Mouse (Mus musculus) megakaryocyte, embryonic 14.5 days (primary cell): ENCODE data around the gene Gm17387. TPM values are rescaled to one million over a fixed set of nuclear protein-coding genes. Genes with fewer than 3 reads are reported as not detected.

Experiments
- H3K27me3 ChIP-seq: replicated peaks from 2 replicates; pipeline ENCODE3; 2012; ENCODE audit warnings: inconsistent platforms
- H3K36me3 ChIP-seq: replicated peaks from 2 replicates; pipeline ENCODE3; 2012; ENCODE audit warnings: low read length, inconsistent platforms, mixed read lengths
- H3K4me1 ChIP-seq: 2 replicates; pipeline ENCODE4 v1.6.1; 2012; ENCODE audit warnings: inconsistent platforms
- H3K4me3 ChIP-seq: replicated peaks from 2 replicates; pipeline ENCODE3; 2012; ENCODE audit warnings: moderate library complexity, mild to moderate bottlenecking, inconsistent platforms
- H3K9me3 ChIP-seq: 2 replicates; pipeline ENCODE4 v1.6.1; 2012; ENCODE audit warnings: inconsistent platforms
- FLI1 ChIP-seq: IDR thresholded peaks from 2 replicates; pipeline ENCODE4 v1.6.1; 2012; ENCODE audit warnings: low read length, inconsistent platforms, mixed read lengths
- GATA1 ChIP-seq: IDR thresholded peaks from 3 replicates; pipeline ENCODE4 v1.6.1; 2012; ENCODE audit warnings: mixed read lengths, low read length, inconsistent platforms, borderline replicate concordance
- polyA plus RNA-seq: library from polyadenylated mRNA; stranded (reverse); fragments of >175 nt; gene quantifications from 2 replicates; pipeline ENCODE4 v1.2.3, GENCODE M21; 2012; ENCODE audit warnings: low replicate concordance; ENCODE audit not compliant: insufficient read depth

The Gm17387 gene
- polyA plus RNA-seq, 1 experiment = not detected

DNA sequence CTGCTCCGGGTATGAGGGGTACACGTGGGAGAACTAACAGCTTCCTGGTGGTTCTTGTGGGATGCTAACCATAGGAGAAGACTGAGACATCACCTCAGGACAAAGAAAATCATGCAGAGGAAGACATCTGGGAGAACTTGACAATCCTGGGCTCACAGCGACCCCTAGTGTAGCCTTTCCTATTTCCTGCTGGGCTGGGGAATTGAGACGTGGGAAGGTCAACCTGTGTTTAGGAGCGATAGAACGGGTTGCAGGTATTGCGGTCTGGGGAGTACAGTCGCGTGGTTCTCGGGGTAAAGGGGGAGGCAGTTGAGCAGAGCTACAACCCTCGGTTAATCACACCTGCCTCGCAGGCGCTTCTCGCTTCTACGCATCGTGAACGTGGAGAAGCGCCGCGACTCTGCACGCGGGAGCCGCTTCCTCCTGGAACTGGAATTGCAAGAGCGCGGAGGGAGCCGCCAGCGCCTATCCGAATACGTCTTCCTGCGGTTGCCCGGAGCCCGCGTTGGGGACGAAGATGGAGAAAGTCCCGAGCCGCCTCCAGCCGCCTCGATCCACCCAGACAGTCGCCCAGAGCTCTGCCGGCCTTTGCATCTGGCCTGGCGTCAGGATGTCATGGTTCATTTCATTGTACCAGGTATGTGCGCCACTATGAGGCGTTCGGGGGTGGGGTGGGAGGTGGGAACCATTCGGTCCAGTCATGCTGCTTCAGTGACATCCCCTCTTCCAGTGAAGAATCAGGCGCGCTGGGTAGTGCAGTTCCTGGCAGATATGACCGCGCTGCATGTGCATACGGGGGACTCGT lies 41.3 kb downstream of the Gm17387 start:
- Histone ChIP-seq H3K27me3 (peaks cover 50% of the 10 kb centered on the region), H3K4me1 (peaks cover 58% of the 10 kb centered on the region), H3K9me3 (no peaks in the 10 kb centered on the region), H3K36me3 (no peaks in the 10 kb centered on the region), H3K4me3 (peak overlapping the region; percentile 92)
- TF ChIP-seq GATA1 = no peak
- TF ChIP-seq FLI1 = no peak

GRCm38 (mm10) chr7:141072017-141072745 lies 43.2 kb downstream of the Gm17387 start:
- TF ChIP-seq FLI1 (no peak), GATA1 (no peak)
- peaks cover 58% of the 10 kb centered on the region for H3K4me1 ChIP-seq
- peak overlapping the region; percentile 87 for H3K4me3 ChIP-seq
- no peaks in the 10 kb centered on the region for H3K9me3 ChIP-seq
- no peaks in the 10 kb centered on the region for H3K36me3 ChIP-seq
- peaks cover 50% of the 10 kb centered on the region for H3K27me3 ChIP-seq

DNA sequence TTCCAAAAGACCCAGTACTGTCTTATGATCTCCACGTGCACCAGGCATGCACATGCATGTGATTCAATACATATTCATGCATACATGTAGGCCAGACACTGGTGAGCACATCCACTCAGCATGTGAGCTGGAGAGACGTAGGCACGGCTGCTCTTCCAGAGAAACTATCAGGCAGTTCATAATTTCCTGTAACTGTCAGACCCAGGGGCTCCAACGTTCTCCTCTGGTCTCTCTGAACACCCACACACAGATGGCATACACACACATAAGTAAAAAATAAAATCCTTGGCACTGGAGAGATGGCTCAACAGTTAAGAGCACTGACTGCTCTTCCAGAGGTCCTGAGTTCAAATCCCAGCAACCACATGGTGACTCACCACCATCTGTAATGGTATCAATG lies 44.9 kb downstream of the Gm17387 start:
- H3K9me3 ChIP-seq = no peaks in the 10 kb centered on the region
- TF ChIP-seq GATA1 (no peak), FLI1 (no peak)
- H3K36me3 ChIP-seq = no peaks in the 10 kb centered on the region
- peaks cover 60% of the 10 kb centered on the region for H3K4me1 ChIP-seq
- H3K27me3 ChIP-seq = peaks cover 45% of the 10 kb centered on the region
- H3K4me3 ChIP-seq = no peak overlapping the region

GRCm38 (mm10) chr7:141077841-141078240 lies 48.9 kb downstream of the Gm17387 start, which contains the start of gene Pkp3:
Gene Pkp3, plus strand, starts transcription at chr7:141078218.
- H3K4me3 ChIP-seq = no peak within 1 kb of the TSS
- no peaks in the 10 kb centered on the region for H3K36me3 ChIP-seq
- H3K27me3 ChIP-seq = peaks cover 38% of the 10 kb centered on the region
- peaks cover 48% of the 10 kb centered on the region for H3K4me1 ChIP-seq
- H3K9me3 ChIP-seq = no peaks in the 10 kb centered on the region
- TF ChIP-seq FLI1 (no peak), GATA1 (no peak)

DNA sequence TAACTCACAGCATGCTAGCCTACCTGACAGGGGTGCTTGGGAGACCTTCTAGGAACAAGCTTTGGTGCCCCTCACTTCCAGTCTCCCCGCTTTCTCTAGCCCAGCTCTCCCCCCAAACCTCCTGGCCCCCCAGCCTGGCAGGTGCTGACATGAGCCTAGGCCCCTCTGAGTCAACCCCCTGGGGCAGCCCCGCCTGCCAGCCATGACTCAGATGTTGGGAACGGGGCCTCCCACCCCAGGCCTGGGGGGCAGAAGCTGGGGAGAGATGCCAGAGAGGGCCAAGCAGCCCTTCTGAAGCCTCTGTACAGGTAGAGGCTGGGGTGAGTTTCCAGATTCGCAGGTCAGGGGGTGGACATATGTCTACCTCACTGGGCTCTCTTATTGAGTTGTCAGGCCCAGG lies 49.9 kb downstream of the Gm17387 start:
- TF ChIP-seq GATA1 (no peak), FLI1 (no peak)
- Histone ChIP-seq H3K4me3 (no peak overlapping the region), H3K36me3 (no peaks in the 10 kb centered on the region), H3K9me3 (no peaks in the 10 kb centered on the region), H3K4me1 (peaks cover 43% of the 10 kb centered on the region), H3K27me3 (peaks cover 45% of the 10 kb centered on the region)

Other genes with a start within 250 kb of the Gm17387 start
- gene Syce1, start 241.3 kb upstream of the Gm17387 start, polyA plus RNA-seq = 0.38 TPM in 1 of 2 replicates, not detected in the other
- gene Zfp941, start 207.0 kb upstream of the Gm17387 start, polyA plus RNA-seq = 1.8 TPM in 1 of 2 replicates, not detected in the other
- not detected in 2 replicates for gene Urah, start 194.1 kb upstream of the Gm17387 start, polyA plus RNA-seq
- gene Scgb1c1, start 183.6 kb upstream of the Gm17387 start, polyA plus RNA-seq = 1.1 TPM in 1 of 2 replicates, not detected in the other
- gene Odf3, start 181.3 kb upstream of the Gm17387 start, polyA plus RNA-seq = 0.13 TPM in 1 of 2 replicates, not detected in the other
- not detected in 2 replicates for gene Gm45785, start 172.8 kb upstream of the Gm17387 start, polyA plus RNA-seq
- gene Ric8a, start 172.2 kb upstream of the Gm17387 start, polyA plus RNA-seq = 57.2 and 112 TPM in 2 replicates
- gene Bet1l, start 171.6 kb upstream of the Gm17387 start, polyA plus RNA-seq = 4.0 and 23.4 TPM in 2 replicates
- gene Psmd13, start 147.2 kb upstream of the Gm17387 start, polyA plus RNA-seq = 16.6 and 130 TPM in 2 replicates
- 25.1 and 60.6 TPM in 2 replicates for gene Sirt3, start 146.8 kb upstream of the Gm17387 start, polyA plus RNA-seq
- not detected in 2 replicates for gene Cox8b, start 128.7 kb upstream of the Gm17387 start, polyA plus RNA-seq
- gene Nlrp6, start 108.2 kb upstream of the Gm17387 start, polyA plus RNA-seq = 18.0 and 21.3 TPM in 2 replicates
- 6.6 and 7.4 TPM in 2 replicates for gene Pgghg, start 87.7 kb upstream of the Gm17387 start, polyA plus RNA-seq
- gene Ifitm5, start 78.8 kb upstream of the Gm17387 start, polyA plus RNA-seq = not detected in 2 replicates
- not detected in 2 replicates for gene Gm45717, start 73.2 kb upstream of the Gm17387 start, polyA plus RNA-seq
- gene Ifitm2, start 73.1 kb upstream of the Gm17387 start, polyA plus RNA-seq = 93.8 and 722 TPM in 2 replicates
- gene Ifitm1, start 61.9 kb upstream of the Gm17387 start, polyA plus RNA-seq = 27.5 and 76.2 TPM in 2 replicates
- gene Ifitm3, start 18.4 kb upstream of the Gm17387 start, polyA plus RNA-seq = 28.6 and 151 TPM in 2 replicates
- gene Ifitm6, start 11.2 kb upstream of the Gm17387 start, polyA plus RNA-seq = 0.91 TPM in 1 of 2 replicates, not detected in the other
- gene B4galnt4, start 32.0 kb downstream of the Gm17387 start, polyA plus RNA-seq = 11.5 and 17.3 TPM in 2 replicates
- 2.5 and 3.0 TPM in 2 replicates for gene Pkp3, start 49.1 kb downstream of the Gm17387 start, polyA plus RNA-seq
- 41.8 and 92.9 TPM in 2 replicates for gene Sigirr, start 71.4 kb downstream of the Gm17387 start, polyA plus RNA-seq
- not detected in 2 replicates for gene Ano9, start 88.7 kb downstream of the Gm17387 start, polyA plus RNA-seq
- gene Ptdss2, start 93.3 kb downstream of the Gm17387 start, polyA plus RNA-seq = 32.9 and 81.5 TPM in 2 replicates
- 26.5 and 43.0 TPM in 2 replicates for gene Rnh1, start 143.7 kb downstream of the Gm17387 start, polyA plus RNA-seq
- gene Hras, start 164.9 kb downstream of the Gm17387 start, polyA plus RNA-seq = 51.3 and 84.0 TPM in 2 replicates
- gene Lrrc56, start 165.0 kb downstream of the Gm17387 start, polyA plus RNA-seq = 12.2 and 18.5 TPM in 2 replicates
- gene Lmntd2, start 184.9 kb downstream of the Gm17387 start, polyA plus RNA-seq = 0.57 TPM in 1 of 2 replicates, not detected in the other
- gene Rassf7, start 186.7 kb downstream of the Gm17387 start, polyA plus RNA-seq = 3.6 and 11.1 TPM in 2 replicates
- 82.9 and 114 TPM in 2 replicates for gene Phrf1, start 199.7 kb downstream of the Gm17387 start, polyA plus RNA-seq
- 154 and 188 TPM in 2 replicates for gene Irf7, start 237.3 kb downstream of the Gm17387 start, polyA plus RNA-seq
- gene Cdhr5, start 247.7 kb downstream of the Gm17387 start, polyA plus RNA-seq = not detected in 2 replicates